Mouse (Mus musculus) myocyte (in vitro differentiated cells): ENCODE measurements around the gene Chst15. TPM values are rescaled to one million over a fixed set of nuclear protein-coding genes. Genes with fewer than 3 reads are reported as not detected.

Experiments used
- H3K27me3 ChIP-seq: one replicate; pipeline ENCODE4 v1.6.1; 2011; ENCODE audit not compliant: control insufficient read depth, insufficient read depth, insufficient read length
- H3K36me3 ChIP-seq: one replicate; pipeline ENCODE4 v1.6.1; 2011; ENCODE audit not compliant: control insufficient read depth, insufficient read depth
- H3K4me2 ChIP-seq: one replicate; pipeline ENCODE4 v1.6.1; 2011; ENCODE audit warnings: low read depth, control low read depth
- H3K4me3 ChIP-seq: one replicate; pipeline ENCODE4 v1.5.1; 2011; ENCODE audit warnings: mild to moderate bottlenecking, control low read depth, moderate library complexity
- H3K79me2 ChIP-seq: one replicate; pipeline ENCODE4 v1.6.1; 2011; ENCODE audit not compliant: control insufficient read depth, insufficient read depth
- H3ac ChIP-seq: one replicate; pipeline ENCODE4 v1.6.1; 2011; ENCODE audit not compliant: control insufficient read depth, insufficient read length
- CEBPB ChIP-seq: IDR thresholded peaks from 2 replicates; pipeline ENCODE4 v1.6.1; 2011; ENCODE audit warnings: mild to moderate bottlenecking, moderate library complexity; ENCODE audit not compliant: poor library complexity, insufficient read depth, severe bottlenecking
- E2F4 ChIP-seq: IDR thresholded peaks from one replicate; pipeline ENCODE4 v1.6.1; 2011; ENCODE audit warnings: mild to moderate bottlenecking, control low read depth, moderate library complexity; ENCODE audit not compliant: insufficient read depth
- MAX ChIP-seq: IDR thresholded peaks from one replicate; pipeline ENCODE4 v1.6.1; 2011; ENCODE audit warnings: low read depth, mild to moderate bottlenecking, control low read depth
- MYOD1 ChIP-seq, 3 experiments: IDR thresholded peaks; one replicate each; pipeline ENCODE4 v1.6.1; 2011; ENCODE audit warnings: control low read depth in 2 of 3, low read depth in 2 of 3, mild to moderate bottlenecking in 2 of 3, moderate library complexity in 1 of 3; ENCODE audit not compliant: insufficient read length in 2 of 3, control insufficient read depth in 1 of 3
- MYOG ChIP-seq, 3 experiments: IDR thresholded peaks; one replicate each; pipeline ENCODE4 v1.6.1; 2011; ENCODE audit warnings: control low read depth in 2 of 3, low read depth in 2 of 3, mild to moderate bottlenecking in 2 of 3; ENCODE audit not compliant: insufficient read length in 2 of 3, control insufficient read depth in 1 of 3, insufficient read depth in 1 of 3
- POLR2A ChIP-seq: IDR thresholded peaks from one replicate; pipeline ENCODE4 v1.6.1; 2011; ENCODE audit warnings: low read depth, mild to moderate bottlenecking, control low read depth, moderate library complexity; ENCODE audit not compliant: insufficient read length
- POLR2AphosphoS2 ChIP-seq: IDR thresholded peaks from one replicate; pipeline ENCODE4 v1.6.1; 2011; ENCODE audit warnings: low read depth, control low read depth; ENCODE audit not compliant: insufficient read length
- REST ChIP-seq: IDR thresholded peaks from one replicate; pipeline ENCODE4 v1.6.1; 2011; ENCODE audit warnings: mild to moderate bottlenecking, control low read depth, moderate library complexity; ENCODE audit not compliant: insufficient read depth, insufficient read length
- SRF ChIP-seq: IDR thresholded peaks from one replicate; pipeline ENCODE4 v1.6.1; 2011; ENCODE audit warnings: low read depth; ENCODE audit not compliant: control insufficient read depth, insufficient read length
- TCF12 ChIP-seq: IDR thresholded peaks from one replicate; pipeline ENCODE4 v1.6.1; 2011; ENCODE audit warnings: mild to moderate bottlenecking, control low read depth; ENCODE audit not compliant: poor library complexity, insufficient read depth, severe bottlenecking
- TCF3 ChIP-seq: IDR thresholded peaks from one replicate; pipeline ENCODE4 v1.6.1; 2011; ENCODE audit warnings: low read depth, control low read depth; ENCODE audit not compliant: insufficient read length
- USF1 ChIP-seq: IDR thresholded peaks from one replicate; pipeline ENCODE4 v1.6.1; 2011; ENCODE audit warnings: low read depth, mild to moderate bottlenecking, control low read depth, moderate library complexity
- polyA plus RNA-seq: library from polyadenylated mRNA; unstranded; fragments of >200 nt; fragmentation: generic; extraction: Trizol; gene quantifications from one replicate; pipeline ENCODE4 v1.2.1, GENCODE M21; 2012; ENCODE audit warnings: missing spikeins

Gene Chst15
- polyA plus RNA-seq, 1 experiment = 13.4 TPM

GRCm38 (mm10) chr7:132213460-132213859 is 103.6 kb downstream of the Chst15 start:
- Histone ChIP-seq H3K27me3 (peaks cover 58% of the 10 kb centered on the region), H3K79me2 (no peaks in the 10 kb centered on the region), H3K4me3 (no peak overlapping the region), H3K36me3 (no peaks in the 10 kb centered on the region), H3K4me2 (no peak overlapping the region), H3ac (no peak overlapping the region)
- no peak for TF ChIP-seq REST
- TF ChIP-seq E2F4 = no peak
- TF ChIP-seq MYOG (IDR thresholded peaks at IDR 0.05; ENCODE audit: control insufficient read depth in 1 of 3, insufficient read depth in 1 of 3, insufficient read length in 2 of 3, low read depth in 2 of 3) = no peak
- TF ChIP-seq TCF12 = no peak
- TF ChIP-seq SRF = no peak

GRCm38 (mm10) chr7:132211920-132212701 is 104.9 kb downstream of the Chst15 start:
- Histone ChIP-seq H3K4me2 (no peak overlapping the region), H3K36me3 (no peaks in the 10 kb centered on the region), H3K79me2 (no peaks in the 10 kb centered on the region), H3ac (no peak overlapping the region), H3K27me3 (peaks cover 66% of the 10 kb centered on the region), H3K4me3 (no peak overlapping the region)
- TF ChIP-seq SRF = no peak
- TF ChIP-seq TCF12 = no peak
- TF ChIP-seq TCF3 = no peak
- TF ChIP-seq MYOD1 (IDR thresholded peaks at IDR 0.05; ENCODE audit: control insufficient read depth in 1 of 3, insufficient read length in 2 of 3, low read depth in 2 of 3) = no peak
- TF ChIP-seq REST = no peak
- TF ChIP-seq USF1 = no peak
- no peak for TF ChIP-seq POLR2A
- no peak for TF ChIP-seq MYOG (IDR thresholded peaks at IDR 0.05; ENCODE audit: control insufficient read depth in 1 of 3, insufficient read depth in 1 of 3, insufficient read length in 2 of 3, low read depth in 2 of 3)
- no peak for TF ChIP-seq MAX
- no peak for TF ChIP-seq E2F4
- TF ChIP-seq POLR2AphosphoS2 = no peak
- TF ChIP-seq CEBPB = no peak

GRCm38 (mm10) chr7:132210616-132211015 is 106.4 kb downstream of the Chst15 start:
- Histone ChIP-seq H3K27me3 (peaks cover 64% of the 10 kb centered on the region), H3K4me2 (no peak overlapping the region), H3K36me3 (no peaks in the 10 kb centered on the region), H3K4me3 (no peak overlapping the region), H3K79me2 (no peaks in the 10 kb centered on the region), H3ac (no peak overlapping the region)
- TF ChIP-seq SRF (no peak), TCF3 (no peak), POLR2A (no peak), CEBPB (no peak), REST (no peak), MYOG (IDR thresholded peaks at IDR 0.05; ENCODE audit: control insufficient read depth in 1 of 3, insufficient read depth in 1 of 3, insufficient read length in 2 of 3, low read depth in 2 of 3) (no peak), USF1 (no peak)

GRCm38 (mm10) chr7:132208946-132209651 is 107.9 kb downstream of the Chst15 start:
- Histone ChIP-seq H3ac (no peak overlapping the region), H3K36me3 (no peaks in the 10 kb centered on the region), H3K4me2 (no peak overlapping the region), H3K79me2 (no peaks in the 10 kb centered on the region), H3K27me3 (peaks cover 51% of the 10 kb centered on the region), H3K4me3 (no peak overlapping the region)
- TF ChIP-seq MAX = no peak
- no peak for TF ChIP-seq POLR2A
- no peak for TF ChIP-seq CEBPB
- no peak for TF ChIP-seq USF1
- TF ChIP-seq MYOG (IDR thresholded peaks at IDR 0.05; ENCODE audit: control insufficient read depth in 1 of 3, insufficient read depth in 1 of 3, insufficient read length in 2 of 3, low read depth in 2 of 3) = no peak
- TF ChIP-seq POLR2AphosphoS2 = no peak
- TF ChIP-seq REST = no peak
- TF ChIP-seq TCF3 = no peak
- no peak for TF ChIP-seq MYOD1 (IDR thresholded peaks at IDR 0.05; ENCODE audit: control insufficient read depth in 1 of 3, insufficient read length in 2 of 3, low read depth in 2 of 3)
- TF ChIP-seq SRF = no peak
- TF ChIP-seq E2F4 = no peak

GRCm38 (mm10) chr7:132204073-132204612 is 112.9 kb downstream of the Chst15 start:
- no peaks in the 10 kb centered on the region for H3K36me3 ChIP-seq
- TF ChIP-seq MYOD1 (IDR thresholded peaks at IDR 0.05; ENCODE audit: control insufficient read depth in 1 of 3, insufficient read length in 2 of 3, low read depth in 2 of 3) (no peak), POLR2AphosphoS2 (no peak), MAX (no peak), USF1 (no peak), E2F4 (no peak), TCF3 (no peak), POLR2A (no peak), TCF12 (no peak), SRF (no peak), MYOG (IDR thresholded peaks at IDR 0.05; ENCODE audit: control insufficient read depth in 1 of 3, insufficient read depth in 1 of 3, insufficient read length in 2 of 3, low read depth in 2 of 3) (no peak), REST (no peak)
- no peak overlapping the region for H3K4me2 ChIP-seq
- H3K27me3 ChIP-seq = peaks cover 59% of the 10 kb centered on the region
- H3K79me2 ChIP-seq = no peaks in the 10 kb centered on the region
- H3ac ChIP-seq = no peak overlapping the region
- H3K4me3 ChIP-seq = no peak overlapping the region
